ENCODE assay signal across 9 mouse cellular contexts in the genomic region with DNA sequence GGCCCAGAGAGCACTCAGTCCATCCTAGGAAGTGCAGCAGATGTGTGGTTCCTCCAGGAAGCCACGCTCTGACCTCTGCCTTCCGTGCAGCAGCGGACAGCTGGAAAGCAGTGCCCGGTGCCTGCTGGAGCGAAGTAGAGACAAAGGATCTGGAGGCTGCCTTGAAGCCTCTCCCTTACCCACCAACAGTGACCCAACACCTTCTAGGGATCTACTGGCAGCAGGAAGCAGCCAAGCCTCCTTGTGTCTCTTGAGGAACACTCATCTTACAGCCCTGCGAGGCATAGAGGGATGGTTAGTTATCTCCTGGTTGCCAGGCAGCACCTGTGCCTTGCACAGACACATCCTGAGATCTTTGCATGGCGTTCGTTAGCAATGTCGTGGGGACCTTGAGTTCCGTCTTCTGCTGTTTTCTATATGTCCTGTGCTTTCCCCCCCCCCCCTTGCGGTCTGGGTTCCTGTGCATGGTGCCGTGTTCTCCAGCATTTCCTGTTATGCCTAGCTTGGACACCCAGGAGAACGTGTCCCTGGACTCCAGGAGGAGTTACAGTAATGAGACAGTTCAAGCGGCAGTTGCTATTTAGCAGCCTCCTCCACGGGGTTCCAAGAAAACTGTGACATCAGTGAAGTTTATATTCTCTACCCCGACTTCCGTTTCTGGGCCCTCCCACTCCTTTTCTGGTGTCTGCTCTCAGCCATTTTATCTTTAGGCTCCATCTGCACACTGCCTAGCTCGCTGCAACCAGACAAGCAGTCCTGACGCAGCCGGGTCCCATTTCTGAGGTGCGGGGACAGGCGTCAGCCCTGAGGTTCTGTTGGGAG.
DNase-seq lines count a peak whose midpoint lies in the region; ATAC-seq and TF ChIP-seq lines count a peak whose summit lies in the region.
"Had no signal": no experiment of that assay in that cellular context is flagged by ENCODE, and none has a peak within 500 bp of the region (broad histone marks: within the 10 kb centered on the region; RNA-seq: fewer than 3 reads in every experiment).

No protein-coding gene starts in this region.

- ATAC-seq in erythroblast, adult 5-6 weeks (replicated peaks; ENCODE audit: low FRiP score, poor library complexity, severe bottlenecking), result peak; percentile 86
- ATAC-seq in hindbrain, embryonic 16.5 days, result no peak
- ATAC-seq in limb, embryonic 11.5 days (ENCODE audit: insufficient number of reproducible peaks, low FRiP score, low TSS enrichment, low read depth), result no peak
- peak; percentile 38 for ATAC-seq in monocyte, adult 5-6 weeks (replicated peaks; ENCODE audit: insufficient number of reproducible peaks, low FRiP score, low TSS enrichment, poor library complexity, severe bottlenecking)

- no peaks in the 10 kb centered on the region for H3K27me3 ChIP-seq in kidney, adult 2 months (replicated peaks; ENCODE audit: control insufficient read depth, insufficient read depth, low read length)
- no peaks in the 10 kb centered on the region for H3K27me3 ChIP-seq in hindbrain, embryonic 16.5 days (replicated peaks; ENCODE audit: control insufficient read depth, insufficient read depth, low read length)
- H3K27me3 ChIP-seq in limb, embryonic 11.5 days (ENCODE audit: control insufficient read depth, insufficient read depth, low read length), result no peaks in the 10 kb centered on the region
- H3K27me3 ChIP-seq: midbrain, embryonic 12.5 days had no signal

- H3K4me1 ChIP-seq in kidney, adult 2 months (ENCODE audit: control insufficient read depth, insufficient read depth, low read length), result peaks cover 10% of the 10 kb centered on the region; the same call in 1 of the 2 replicates
- peaks cover 22% of the 10 kb centered on the region for H3K4me1 ChIP-seq in hindbrain, embryonic 16.5 days (ENCODE audit: control insufficient read depth, insufficient read depth, low read depth, low read length)
- H3K4me1 ChIP-seq in limb, embryonic 11.5 days (ENCODE audit: control insufficient read depth, insufficient read depth, low read length), result peaks cover 3% of the 10 kb centered on the region; the same call in 1 of the 2 replicates

- no peak for TF ChIP-seq POLR2A in kidney, adult 2 months (IDR thresholded peaks at IDR 0.05; ENCODE audit: low read depth, low read length)

- H3K9ac ChIP-seq in hindbrain, embryonic 16.5 days (ENCODE audit: low read depth, low read length), result no peak overlapping the region
- no peak overlapping the region for H3K9ac ChIP-seq in limb, embryonic 11.5 days (ENCODE audit: low read length)
- H3K9ac ChIP-seq: midbrain, embryonic 12.5 days had no signal

- no peak for TF ChIP-seq CTCF in kidney, adult 2 months (conservative IDR thresholded peaks at IDR 0.05; ENCODE audit: insufficient read depth, insufficient read length, low read depth, low read length)

- peak overlapping the region; percentile 52; the same call in 1 of the 2 replicates for H3K27ac ChIP-seq in kidney, adult 2 months (ENCODE audit: insufficient read depth, low read depth, low read length)
- peak overlapping the region; percentile 37; the same call in 1 of the 2 replicates for H3K27ac ChIP-seq in hindbrain, embryonic 16.5 days (ENCODE audit: low read depth, low read length)
- H3K27ac ChIP-seq in limb, embryonic 11.5 days (replicated peaks; ENCODE audit: low read depth, low read length), result peak overlapping the region; percentile 0; the same call in 1 of the 2 replicates
- H3K27ac ChIP-seq: midbrain, embryonic 12.5 days had no signal

- WGBS in kidney, adult 2 months, result 38% methylated on average over 22 of the region's 22 CpGs
- WGBS in hindbrain, embryonic 16.5 days, result 61% methylated on average over 22 of the region's 22 CpGs
- WGBS in limb, embryonic 11.5 days, result 67% methylated on average over 22 of the region's 22 CpGs

- H3K9me3 ChIP-seq in hindbrain, embryonic 16.5 days (ENCODE audit: control insufficient read depth, low read length), result no peaks in the 10 kb centered on the region
- no peaks in the 10 kb centered on the region for H3K9me3 ChIP-seq in limb, embryonic 11.5 days (ENCODE audit: control insufficient read depth, low read length)
- H3K9me3 ChIP-seq: midbrain, embryonic 12.5 days had no signal

- H3K4me3 ChIP-seq in kidney, adult 2 months (ENCODE audit: insufficient read depth, low read depth, low read length), result peak overlapping the region; percentile 16; the same call in 1 of the 2 replicates
- H3K4me3 ChIP-seq in hindbrain, embryonic 16.5 days (ENCODE audit: low read length), result no peak overlapping the region
- no peak overlapping the region for H3K4me3 ChIP-seq in limb, embryonic 11.5 days (ENCODE audit: low read depth, low read length)
- H3K4me3 ChIP-seq: midbrain, embryonic 12.5 days had no signal

- peak; percentile 42 for DNase-seq in kidney, adult 2 months
- no peak for DNase-seq in kidney, adult 9 months
- no peak for DNase-seq in limb, embryonic 11.5 days (ENCODE audit: low spot score)
- peak; percentile 34 to 45 for DNase-seq in thymus, postnatal 10 days (ENCODE audit: low spot score in 2 of 2)
- no peak for DNase-seq in urinary bladder, postnatal 14 days (ENCODE audit: low spot score)

- H3K36me3 ChIP-seq in kidney, adult 2 months (ENCODE audit: control insufficient read depth, insufficient read depth, low read length), result no peaks in the 10 kb centered on the region
- no peaks in the 10 kb centered on the region for H3K36me3 ChIP-seq in hindbrain, embryonic 16.5 days (ENCODE audit: control insufficient read depth, insufficient read depth, low read length)
- no peaks in the 10 kb centered on the region for H3K36me3 ChIP-seq in limb, embryonic 11.5 days (ENCODE audit: control insufficient read depth, insufficient read depth, low read length)
- H3K36me3 ChIP-seq: midbrain, embryonic 12.5 days had no signal

- H3K4me2 ChIP-seq in hindbrain, embryonic 16.5 days (ENCODE audit: low read length), result peak overlapping the region; percentile 18
- H3K4me2 ChIP-seq in limb, embryonic 11.5 days (ENCODE audit: low read depth, severe bottlenecking), result no peak overlapping the region
- H3K4me2 ChIP-seq: midbrain, embryonic 12.5 days had no signal

Comparison
In these comparisons a context has a peak if more than half of its experiments do, and no peak if none do; other contexts are left out.
1. DNase-seq: peak in kidney, adult 2 months (single experiment) and thymus, postnatal 10 days (2 of 2); none in kidney, adult 9 months (single experiment), limb, embryonic 11.5 days (single experiment) and urinary bladder, postnatal 14 days (single experiment).
2. H3K27ac ChIP-seq: peak in every context shown above with its lines; median percentile 52 in kidney, adult 2 months; 37 in hindbrain, embryonic 16.5 days; 0 in limb, embryonic 11.5 days.
3. ATAC-seq: peak in erythroblast, adult 5-6 weeks (single experiment) and monocyte, adult 5-6 weeks (single experiment); none in hindbrain, embryonic 16.5 days (single experiment) and limb, embryonic 11.5 days (single experiment).